Mouse (Mus musculus): ENCODE measurements around the gene Dnajb2. TPM values are rescaled to one million over a fixed set of nuclear protein-coding genes. Genes with fewer than 3 reads are reported as not detected.

Gene Dnajb2
- polyA plus RNA-seq, 1 experiment from 2014 or later, result 14.4 TPM

DNA sequence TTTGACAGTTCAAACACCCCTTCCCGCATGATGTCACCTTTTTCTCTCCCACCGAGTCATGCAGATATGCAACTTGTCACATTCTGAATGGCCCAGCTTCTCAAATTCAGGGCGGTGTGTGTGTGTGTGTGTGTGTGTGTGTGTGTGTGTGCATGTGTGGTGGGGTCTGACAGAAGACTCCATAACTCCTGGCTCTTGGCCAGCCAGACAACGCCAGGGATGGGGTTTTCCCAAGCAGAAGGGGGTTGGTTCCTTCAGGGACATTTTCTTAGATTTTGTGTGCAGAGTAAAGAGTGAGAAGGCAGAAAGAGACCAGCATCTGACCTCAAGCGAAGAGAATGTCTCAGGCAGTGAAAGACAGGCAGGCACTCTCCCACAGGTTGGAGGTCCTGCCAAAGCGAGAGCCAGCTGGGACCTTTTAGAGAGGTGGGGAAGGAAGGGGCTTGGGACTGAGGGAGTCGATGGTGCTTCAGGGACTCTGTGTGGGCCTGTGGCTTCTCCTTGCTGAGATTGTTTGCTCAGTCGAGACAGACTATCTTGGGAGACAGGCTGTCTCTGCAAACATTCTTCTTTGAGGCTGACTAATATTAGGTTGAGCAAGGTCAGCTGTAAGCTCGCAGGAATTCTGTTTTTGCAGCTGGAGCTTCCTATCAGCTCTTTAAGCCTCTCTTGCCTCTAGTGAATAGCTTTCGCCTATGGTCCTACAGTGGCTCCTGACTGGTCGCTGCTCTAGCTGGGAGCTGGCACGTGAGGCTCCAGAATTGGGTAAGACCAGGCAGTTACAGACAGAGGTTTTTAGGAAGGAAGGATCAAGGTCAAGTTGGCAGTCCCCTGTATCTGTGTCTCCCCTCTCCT is 56.5 kb downstream of the Dnajb2 start:
- H3K27ac ChIP-seq (ENCODE audit: low read depth, low read length), result peak overlapping the region; percentile 31
- ATAC-seq (ENCODE audit: low FRiP score, low TSS enrichment), result no peak

DNA sequence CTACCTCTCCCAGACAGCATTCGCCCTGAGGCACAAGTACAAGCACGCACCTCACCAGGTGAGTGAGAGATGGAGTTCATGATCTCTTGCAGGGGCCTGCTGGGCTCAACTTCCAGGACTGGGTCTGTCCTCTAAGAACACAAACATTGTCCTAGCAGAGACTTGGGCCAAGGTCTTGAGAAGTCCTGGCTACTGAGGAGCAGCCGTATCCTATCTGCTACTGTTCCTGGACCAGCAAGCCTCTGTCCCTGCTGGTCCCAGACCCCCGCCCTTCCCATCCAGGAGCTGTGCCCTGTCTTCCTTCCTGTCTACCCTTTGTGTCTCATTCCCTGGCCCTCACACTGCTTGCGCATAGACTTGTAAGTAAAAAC is 57.1 kb downstream of the Dnajb2 start:
- Histone ChIP-seq H3K9me3 (ENCODE audit: control insufficient read depth, low read length) (no peaks in the 10 kb centered on the region), H3K4me2 (replicated peaks; ENCODE audit: low read depth, low read length) (no peak overlapping the region), H3K36me3 (ENCODE audit: control insufficient read depth, insufficient read depth, low read length) (no peaks in the 10 kb centered on the region), H3K4me1 (ENCODE audit: control insufficient read depth, insufficient read depth, low read length) (peaks cover 15% of the 10 kb centered on the region; the same call in 1 of the 2 replicates), H3K4me3 (ENCODE audit: low read length) (no peak overlapping the region), H3K27me3 (ENCODE audit: control insufficient read depth, insufficient read depth, low read length) (no peaks in the 10 kb centered on the region), H3K9ac (ENCODE audit: low read depth, low read length) (no peak overlapping the region), H3K27ac (ENCODE audit: low read depth, low read length) (peak overlapping the region; percentile 31)
- no peak for ATAC-seq (ENCODE audit: low FRiP score, low TSS enrichment)
- 78% methylated on average over 5 of the region's 5 CpGs for WGBS

More for the DNA sequence above, 56.5 kb downstream of the Dnajb2 start:
- H3K9ac ChIP-seq (ENCODE audit: low read depth, low read length), result no peak overlapping the region
- no peak overlapping the region for H3K4me2 ChIP-seq (replicated peaks; ENCODE audit: low read depth, low read length)
- H3K9me3 ChIP-seq (ENCODE audit: control insufficient read depth, low read length), result no peaks in the 10 kb centered on the region
- H3K4me1 ChIP-seq (ENCODE audit: control insufficient read depth, insufficient read depth, low read length), result peaks cover 15% of the 10 kb centered on the region; the same call in 1 of the 2 replicates
- H3K4me3 ChIP-seq (ENCODE audit: low read length), result no peak overlapping the region
- no peaks in the 10 kb centered on the region for H3K27me3 ChIP-seq (ENCODE audit: control insufficient read depth, insufficient read depth, low read length)
- WGBS, result 39% methylated on average over 12 of the region's 12 CpGs
- H3K36me3 ChIP-seq (ENCODE audit: control insufficient read depth, insufficient read depth, low read length), result no peaks in the 10 kb centered on the region

DNA sequence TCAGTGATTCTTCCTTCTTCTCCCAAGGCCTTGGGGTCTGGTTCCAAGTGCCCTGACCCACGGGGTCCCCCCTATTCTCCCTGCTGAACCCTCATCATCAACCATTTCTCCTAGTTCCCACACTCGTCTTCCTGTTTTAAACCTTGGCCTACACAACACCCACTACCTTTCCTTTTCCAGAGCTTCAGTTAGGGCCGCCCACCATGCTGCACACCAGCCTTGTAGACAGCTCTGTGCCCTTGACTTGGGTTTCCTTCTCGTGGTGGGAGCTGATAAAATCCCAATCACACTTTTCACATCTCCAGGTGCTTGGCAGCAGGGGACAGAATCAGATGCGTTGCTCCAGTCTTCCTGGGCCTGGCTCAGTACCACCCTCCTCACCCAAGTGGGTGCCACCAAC is 58.1 kb downstream of the Dnajb2 start:
- 81% methylated on average over 5 of the region's 5 CpGs for WGBS
- no peak overlapping the region for H3K4me3 ChIP-seq (ENCODE audit: low read length)
- ATAC-seq (ENCODE audit: low FRiP score, low TSS enrichment), result no peak

More for the DNA sequence above, 58.1 kb downstream of the Dnajb2 start:
- Histone ChIP-seq H3K9me3 (ENCODE audit: control insufficient read depth, low read length) (no peaks in the 10 kb centered on the region), H3K4me2 (replicated peaks; ENCODE audit: low read depth, low read length) (no peak overlapping the region), H3K27me3 (ENCODE audit: control insufficient read depth, insufficient read depth, low read length) (no peaks in the 10 kb centered on the region), H3K9ac (ENCODE audit: low read depth, low read length) (no peak overlapping the region), H3K4me1 (ENCODE audit: control insufficient read depth, insufficient read depth, low read length) (peaks cover 14% of the 10 kb centered on the region; the same call in 1 of the 2 replicates), H3K36me3 (ENCODE audit: control insufficient read depth, insufficient read depth, low read length) (no peaks in the 10 kb centered on the region), H3K27ac (ENCODE audit: low read depth, low read length) (no peak overlapping the region)

Small RNA genes lying within 50 kb of the gene (microRNA-seq; reads per million reads assigned to microRNA genes)
- not detected for gene Gm27943

Other genes with a start within 250 kb of the Dnajb2 start
- 9.7 and 10.7 TPM in 2 replicates for gene Nhej1, start 111.2 kb upstream of the Dnajb2 start, polyA plus RNA-seq (2014; fragmentation: Nextera tagmentation; extraction: Ambion mirVana)
- 0.84 and 2.4 TPM in 2 replicates for gene Slc23a3, start 102.5 kb upstream of the Dnajb2 start, polyA plus RNA-seq (2014; fragmentation: Nextera tagmentation; extraction: Ambion mirVana)
- gene Cnppd1, start 93.7 kb upstream of the Dnajb2 start, polyA plus RNA-seq (2014; fragmentation: Nextera tagmentation; extraction: Ambion mirVana), result 25.8 and 35.7 TPM in 2 replicates
- gene Retreg2, start 93.6 kb upstream of the Dnajb2 start, polyA plus RNA-seq (2014; fragmentation: Nextera tagmentation; extraction: Ambion mirVana), result 36.6 and 56.0 TPM in 2 replicates
- gene Zfand2b, start 67.8 kb upstream of the Dnajb2 start, polyA plus RNA-seq (2014; fragmentation: Nextera tagmentation; extraction: Ambion mirVana), result 39.6 and 40.0 TPM in 2 replicates
- gene Abcb6, start 56.0 kb upstream of the Dnajb2 start, polyA plus RNA-seq (2014; fragmentation: Nextera tagmentation; extraction: Ambion mirVana), result 19.4 and 23.8 TPM in 2 replicates
- gene Ankzf1, start 44.3 kb upstream of the Dnajb2 start, polyA plus RNA-seq (2014; fragmentation: Nextera tagmentation; extraction: Ambion mirVana), result 16.7 and 21.1 TPM in 2 replicates
- gene Atg9a, start 44.2 kb upstream of the Dnajb2 start, polyA plus RNA-seq (2014; fragmentation: Nextera tagmentation; extraction: Ambion mirVana), result 18.5 and 26.0 TPM in 2 replicates
- gene Glb1l, start 25.6 kb upstream of the Dnajb2 start, polyA plus RNA-seq (2014; fragmentation: Nextera tagmentation; extraction: Ambion mirVana), result 18.1 and 34.4 TPM in 2 replicates
- 125 and 129 TPM in 2 replicates for gene Stk16, start 25.6 kb upstream of the Dnajb2 start, polyA plus RNA-seq (2014; fragmentation: Nextera tagmentation; extraction: Ambion mirVana)
- 31.6 and 32.1 TPM in 2 replicates for gene Tuba4a, start 16.5 kb upstream of the Dnajb2 start, polyA plus RNA-seq (2014; fragmentation: Nextera tagmentation; extraction: Ambion mirVana)
- not detected in 2 replicates for gene A630095N17Rik, start 4.3 kb upstream of the Dnajb2 start, polyA plus RNA-seq (2014; fragmentation: Nextera tagmentation; extraction: Ambion mirVana)
- 0.08 TPM in 1 of 2 replicates, not detected in the other for gene Ptprn, start 28.1 kb downstream of the Dnajb2 start, polyA plus RNA-seq (2014; fragmentation: Nextera tagmentation; extraction: Ambion mirVana)
- gene Resp18, start 42.0 kb downstream of the Dnajb2 start, polyA plus RNA-seq (2014; fragmentation: Nextera tagmentation; extraction: Ambion mirVana), result not detected in 2 replicates
- 146 and 150 TPM in 2 replicates for gene Dnpep, start 81.6 kb downstream of the Dnajb2 start, polyA plus RNA-seq (2014; fragmentation: Nextera tagmentation; extraction: Ambion mirVana)
- 41.5 and 51.6 TPM in 2 replicates for gene Des, start 123.9 kb downstream of the Dnajb2 start, polyA plus RNA-seq (2014; fragmentation: Nextera tagmentation; extraction: Ambion mirVana)
- 39.6 and 43.5 TPM in 2 replicates for gene Speg, start 138.9 kb downstream of the Dnajb2 start, polyA plus RNA-seq (2014; fragmentation: Nextera tagmentation; extraction: Ambion mirVana)
- gene Gmppa, start 199.5 kb downstream of the Dnajb2 start, polyA plus RNA-seq (2014; fragmentation: Nextera tagmentation; extraction: Ambion mirVana), result 65.2 and 67.6 TPM in 2 replicates
- 0.32 and 0.41 TPM in 2 replicates for gene Asic4, start 214.0 kb downstream of the Dnajb2 start, polyA plus RNA-seq (2014; fragmentation: Nextera tagmentation; extraction: Ambion mirVana)
- 37.1 and 41.4 TPM in 2 replicates for gene Chpf, start 242.9 kb downstream of the Dnajb2 start, polyA plus RNA-seq (2014; fragmentation: Nextera tagmentation; extraction: Ambion mirVana)
- 0.62 and 1.1 TPM in 2 replicates for gene Tmem198, start 243.1 kb downstream of the Dnajb2 start, polyA plus RNA-seq (2014; fragmentation: Nextera tagmentation; extraction: Ambion mirVana)